Mouse (Mus musculus) 416B (cell line): ENCODE measurements around the gene Olfr479.
"Not testable (repeated sequence)": the region's sequence is repeated elsewhere in the genome, so short reads cannot be mapped to it uniquely, and the experiment has no call there.

ENCODE experiments used
- DNase-seq: peaks from one replicate; pipeline ENCODE4 v3.0.0; 2011; ENCODE audit warnings: low read depth

Gene Olfr479

DNA sequence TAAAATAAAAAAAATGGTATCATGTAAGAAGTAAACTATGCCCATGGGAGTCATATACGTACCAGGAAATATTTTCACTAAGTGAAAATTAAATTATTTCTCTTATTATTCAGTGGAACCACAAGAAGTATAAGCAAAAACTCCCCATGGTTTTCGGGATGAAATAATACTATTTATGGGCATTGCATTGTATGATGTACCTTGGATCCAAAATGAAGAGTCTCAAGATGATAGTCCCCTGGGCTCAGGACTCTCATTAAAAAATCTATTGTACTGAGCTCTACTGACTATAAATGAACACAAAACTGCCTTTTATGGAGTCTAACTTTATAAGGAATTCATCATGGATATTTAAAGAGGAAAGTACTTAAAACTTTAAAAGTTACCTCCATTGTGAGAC is at the start of gene Olfr479:
Gene Olfr479, plus strand, starts transcription at position 301 of the 400 bp plus-strand sequence.
- DNase-seq, result no peak

DNA sequence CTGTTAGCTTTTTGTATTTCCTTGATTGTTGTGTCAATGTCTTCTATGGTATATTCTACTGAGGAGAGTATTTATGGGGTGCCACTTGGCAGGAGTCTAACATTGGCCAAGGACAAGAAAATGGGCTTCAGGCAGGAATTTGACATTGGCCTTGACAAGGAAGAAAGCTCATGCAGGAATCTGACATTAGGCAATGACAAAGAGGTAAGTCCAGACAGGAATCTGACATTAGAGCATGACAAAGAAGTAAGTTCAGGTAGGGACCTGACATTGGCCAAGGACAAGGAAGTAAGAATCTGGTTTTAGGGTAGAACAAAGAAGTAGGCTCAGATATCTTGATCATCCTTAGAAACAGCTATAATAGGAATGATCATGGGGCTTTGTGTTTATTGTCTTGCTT is 36.2 kb upstream of the Olfr479 start:
- DNase-seq, result not testable (repeated sequence)

DNA sequence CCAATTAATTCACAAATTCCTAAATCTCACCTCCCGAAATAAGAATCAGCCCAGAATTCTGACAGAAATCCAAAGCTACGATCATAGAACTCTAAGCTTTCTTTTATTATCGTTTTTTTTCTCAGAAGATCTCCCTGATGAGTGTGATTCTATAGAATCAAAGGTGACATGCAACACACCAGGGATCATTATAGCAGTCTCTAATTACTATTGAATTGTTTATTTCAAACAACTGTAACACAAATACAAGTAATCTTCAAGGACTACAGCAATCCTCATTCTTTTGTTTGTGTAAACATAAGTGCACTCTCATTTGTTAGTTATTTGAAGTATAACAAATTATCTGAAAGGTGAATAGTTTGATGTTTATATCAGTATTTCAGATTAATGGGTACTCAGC is 16.6 kb upstream of the Olfr479 start, which contains the start of gene Olfr478:
Gene Olfr478, minus strand, starts transcription at position 101 of the 400 bp plus-strand sequence.
- no peak for DNase-seq

DNA sequence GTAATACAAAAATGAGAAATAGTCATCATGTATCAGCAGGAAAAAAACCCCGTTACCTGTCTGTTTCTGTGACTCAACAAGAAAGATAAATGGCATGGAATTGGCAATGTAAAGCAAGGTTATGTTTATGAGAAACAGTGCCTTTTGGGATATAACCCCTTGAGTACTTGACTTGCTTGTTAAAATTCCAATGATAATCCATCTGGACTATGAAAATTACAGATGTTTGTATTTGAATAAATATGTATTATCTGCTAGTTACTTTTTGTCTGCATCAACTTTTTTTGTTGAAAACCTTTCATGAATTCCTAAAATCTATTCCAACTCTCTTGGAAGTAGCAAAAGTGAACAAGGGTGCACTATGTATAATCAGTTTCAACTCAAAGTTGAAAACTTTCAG is 16.8 kb downstream of the Olfr479 start, which contains the start of gene Olfr480:
Gene Olfr480, minus strand, starts transcription at position 101 of the 400 bp plus-strand sequence.
- no peak for DNase-seq

DNA sequence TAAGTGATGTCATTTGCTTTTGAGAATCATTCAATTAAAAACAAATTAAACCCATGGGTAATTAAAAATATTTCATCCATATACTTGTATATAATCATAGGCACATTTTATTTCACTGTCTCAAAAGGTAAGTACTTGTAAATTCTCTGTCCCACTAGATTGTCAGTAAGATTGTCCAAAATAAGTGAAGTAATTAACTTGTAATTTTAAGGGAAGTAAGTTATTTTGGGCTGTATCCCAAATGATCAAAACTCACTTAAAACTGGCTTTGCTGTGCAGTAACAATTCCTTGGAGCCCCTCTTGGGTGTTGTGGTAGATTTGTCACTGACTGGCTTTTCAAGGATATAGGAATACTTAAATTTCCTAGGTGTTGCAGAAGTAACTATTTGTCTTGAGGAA is 29.1 kb downstream of the Olfr479 start, which contains the start of gene Olfr481:
Gene Olfr481, plus strand, starts transcription at position 301 of the 400 bp plus-strand sequence.
- no peak for DNase-seq

DNA sequence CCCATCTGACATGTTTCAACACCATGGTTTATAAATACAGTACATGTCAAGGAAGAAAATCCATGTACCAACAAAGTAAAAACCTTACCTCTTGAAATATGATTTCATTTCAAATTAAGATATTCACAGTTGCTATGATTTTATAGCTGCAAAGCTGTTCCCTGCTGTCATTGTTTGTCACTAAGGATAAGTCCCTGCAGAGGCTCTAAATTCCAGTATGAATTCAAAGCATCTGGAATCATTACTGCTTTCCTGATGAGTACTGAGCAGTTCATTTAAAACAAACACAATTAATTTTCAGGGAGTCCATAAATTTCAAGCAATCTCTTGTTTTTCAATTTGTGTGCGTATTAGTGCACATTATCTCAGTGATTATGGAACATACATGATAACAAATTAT is 47.0 kb downstream of the Olfr479 start, which contains the start of gene Olfr482:
Gene Olfr482, minus strand, starts transcription at position 101 of the 400 bp plus-strand sequence.
- DNase-seq, result no peak

DNA sequence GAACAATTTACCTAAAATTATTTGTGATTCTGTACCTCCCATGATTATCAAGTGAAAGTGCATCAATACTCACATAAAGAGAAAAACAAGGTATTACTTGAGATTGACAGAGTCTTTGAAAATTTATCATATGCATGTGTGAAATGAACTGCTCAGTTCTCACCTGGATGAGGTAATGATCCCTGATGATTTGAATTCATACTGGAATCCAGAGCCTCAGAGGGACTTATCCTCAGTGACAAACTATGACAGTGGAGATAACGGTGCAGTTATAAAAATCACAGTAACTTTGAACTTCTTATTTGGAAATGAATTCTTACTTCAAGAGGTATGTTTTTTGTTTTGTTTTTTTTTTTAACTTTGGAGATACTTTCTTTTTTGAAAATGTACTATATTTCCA is 50.1 kb downstream of the Olfr479 start, which contains the start of gene Olfr483:
Gene Olfr483, plus strand, starts transcription at position 301 of the 400 bp plus-strand sequence.
- no peak for DNase-seq
